Mouse (Mus musculus) myocyte (in vitro differentiated cells): ENCODE results near the gene Tada2a.

Source experiments
- E2F4 ChIP-seq: IDR thresholded peaks from one replicate; pipeline ENCODE4 v1.6.1; 2011; ENCODE audit warnings: mild to moderate bottlenecking, control low read depth, moderate library complexity; ENCODE audit not compliant: insufficient read depth
- MAX ChIP-seq: IDR thresholded peaks from one replicate; pipeline ENCODE4 v1.6.1; 2011; ENCODE audit warnings: low read depth, mild to moderate bottlenecking, control low read depth
- MYOD1 ChIP-seq, 3 experiments: IDR thresholded peaks; one replicate each; pipeline ENCODE4 v1.6.1; 2011; ENCODE audit warnings: control low read depth in 2 of 3, low read depth in 2 of 3, mild to moderate bottlenecking in 2 of 3, moderate library complexity in 1 of 3; ENCODE audit not compliant: insufficient read length in 2 of 3, control insufficient read depth in 1 of 3
- MYOG ChIP-seq, 3 experiments: IDR thresholded peaks; one replicate each; pipeline ENCODE4 v1.6.1; 2011; ENCODE audit warnings: control low read depth in 2 of 3, low read depth in 2 of 3, mild to moderate bottlenecking in 2 of 3; ENCODE audit not compliant: insufficient read length in 2 of 3, control insufficient read depth in 1 of 3, insufficient read depth in 1 of 3
- POLR2A ChIP-seq: IDR thresholded peaks from one replicate; pipeline ENCODE4 v1.6.1; 2011; ENCODE audit warnings: low read depth, mild to moderate bottlenecking, control low read depth, moderate library complexity; ENCODE audit not compliant: insufficient read length
- POLR2AphosphoS2 ChIP-seq: IDR thresholded peaks from one replicate; pipeline ENCODE4 v1.6.1; 2011; ENCODE audit warnings: low read depth, control low read depth; ENCODE audit not compliant: insufficient read length
- REST ChIP-seq: IDR thresholded peaks from one replicate; pipeline ENCODE4 v1.6.1; 2011; ENCODE audit warnings: mild to moderate bottlenecking, control low read depth, moderate library complexity; ENCODE audit not compliant: insufficient read depth, insufficient read length
- SRF ChIP-seq: IDR thresholded peaks from one replicate; pipeline ENCODE4 v1.6.1; 2011; ENCODE audit warnings: low read depth; ENCODE audit not compliant: control insufficient read depth, insufficient read length
- TCF12 ChIP-seq: IDR thresholded peaks from one replicate; pipeline ENCODE4 v1.6.1; 2011; ENCODE audit warnings: mild to moderate bottlenecking, control low read depth; ENCODE audit not compliant: poor library complexity, insufficient read depth, severe bottlenecking
- TCF3 ChIP-seq: IDR thresholded peaks from one replicate; pipeline ENCODE4 v1.6.1; 2011; ENCODE audit warnings: low read depth, control low read depth; ENCODE audit not compliant: insufficient read length
- USF1 ChIP-seq: IDR thresholded peaks from one replicate; pipeline ENCODE4 v1.6.1; 2011; ENCODE audit warnings: low read depth, mild to moderate bottlenecking, control low read depth, moderate library complexity

- TF ChIP-seq REST (no peak), POLR2AphosphoS2 (no peak), USF1 (no peak), TCF12 (no peak), E2F4 (no peak), POLR2A (no peak), MAX (no peak), TCF3 (no peak), MYOG (IDR thresholded peaks at IDR 0.05; ENCODE audit: control insufficient read depth in 1 of 3, insufficient read depth in 1 of 3, insufficient read length in 2 of 3, low read depth in 2 of 3) (no peak), SRF (no peak), MYOD1 (IDR thresholded peaks at IDR 0.05; ENCODE audit: control insufficient read depth in 1 of 3, insufficient read length in 2 of 3, low read depth in 2 of 3) (no peak)
These were observed 67.5 kb downstream of the Tada2a start for GRCm38 (mm10) chr11:84061881-84062280.
